ENCODE assay signal across 9 mouse cellular contexts in genomic region chr3:98016901-98017591, GRCm38 (mm10). TPM values are rescaled to one million over a fixed set of nuclear protein-coding genes. Genes with fewer than 3 reads are reported as not detected.
DNase-seq lines count a peak whose midpoint lies in the region; ATAC-seq and TF ChIP-seq lines count a peak whose summit lies in the region.
"Had no signal": no experiment of that assay in that cellular context is flagged by ENCODE, and none has a peak within 500 bp of the region (broad histone marks: within the 10 kb centered on the region; RNA-seq: fewer than 3 reads in every experiment).

No protein-coding gene starts in this region.

- no peaks in the 10 kb centered on the region for H3K36me3 ChIP-seq in heart, embryonic 14.5 days (ENCODE audit: control insufficient read depth, insufficient read depth, low read length)
- peaks cover 8% of the 10 kb centered on the region; the same call in 1 of the 2 replicates for H3K36me3 ChIP-seq in embryonic facial prominence, embryonic 10.5 days (replicated peaks)
- no peaks in the 10 kb centered on the region for H3K36me3 ChIP-seq in kidney, adult 2 months (ENCODE audit: control insufficient read depth, insufficient read depth, low read length)
- H3K36me3 ChIP-seq in liver, embryonic 14.5 days (replicated peaks; ENCODE audit: control insufficient read depth, insufficient read depth, low read depth): no peaks in the 10 kb centered on the region

- no peak for TF ChIP-seq CTCF in kidney, adult 2 months (conservative IDR thresholded peaks at IDR 0.05; ENCODE audit: insufficient read depth, insufficient read length, low read depth, low read length)
- no peak for TF ChIP-seq CTCF in liver, embryonic 14.5 days (IDR thresholded peaks at IDR 0.05; ENCODE audit: low read depth)

- H3K27me3 ChIP-seq in heart, embryonic 14.5 days (ENCODE audit: control insufficient read depth, insufficient read depth, low read length): no peaks in the 10 kb centered on the region
- no peaks in the 10 kb centered on the region for H3K27me3 ChIP-seq in embryonic facial prominence, embryonic 10.5 days (replicated peaks; ENCODE audit: low read depth, poor library complexity, severe bottlenecking)
- H3K27me3 ChIP-seq in kidney, adult 2 months (replicated peaks; ENCODE audit: control insufficient read depth, insufficient read depth, low read length): no peaks in the 10 kb centered on the region
- H3K27me3 ChIP-seq in liver, embryonic 14.5 days (ENCODE audit: control insufficient read depth, insufficient read depth, low read length): no peaks in the 10 kb centered on the region

- 82% methylated on average over 5 of the region's 5 CpGs for WGBS in heart, embryonic 14.5 days
- WGBS in embryonic facial prominence, embryonic 10.5 days: 56% methylated on average over 5 of the region's 5 CpGs
- WGBS in kidney, adult 2 months: 25% methylated on average over 5 of the region's 5 CpGs
- 66% methylated on average over 5 of the region's 5 CpGs for WGBS in liver, embryonic 14.5 days (ENCODE audit: insufficient replicate concordance)

- TF ChIP-seq EP300 in liver, embryonic 14.5 days (IDR thresholded peaks at IDR 0.05; ENCODE audit: low read depth): no peak

- TF ChIP-seq POLR2A in kidney, adult 2 months (IDR thresholded peaks at IDR 0.05; ENCODE audit: low read depth, low read length): no peak

- intact Hi-C loops in heart, postnatal 36 days (cut with DNase I): no loop called here

- no peak for DNase-seq in heart, postnatal 36 days
- DNase-seq in embryonic facial prominence, embryonic 10.5 days (ENCODE audit: low spot score): no peak
- DNase-seq in kidney, adult 2 months: peak; percentile 86
- DNase-seq in liver, embryonic 14.5 days (ENCODE audit: low read depth in 3 of 3, low spot score in 3 of 3): no peak
- no peak for DNase-seq in embryo, embryonic 11 days
- no peak for DNase-seq in left cerebral cortex, adult 11 months (ENCODE audit: low spot score)
- DNase-seq: thymus, adult 18-20 months had no signal

- peak overlapping the region; percentile 12; the same call in 1 of the 2 replicates for H3K9ac ChIP-seq in heart, embryonic 14.5 days (ENCODE audit: low read length)
- no peak overlapping the region for H3K9ac ChIP-seq in liver, embryonic 14.5 days (replicated peaks)

- no peak for ATAC-seq in heart, embryonic 14.5 days (ENCODE audit: insufficient number of reproducible peaks, insufficient read depth, low FRiP score, low read depth)
- ATAC-seq in liver, embryonic 14.5 days (ENCODE audit: insufficient read depth): no peak
- ATAC-seq in megakaryocyte progenitor cell, adult 5-6 weeks (replicated peaks; ENCODE audit: poor library complexity): no peak

- H3K4me3 ChIP-seq in heart, embryonic 14.5 days (ENCODE audit: control insufficient read depth in 1 of 2, insufficient read depth in 1 of 2, low read depth in 1 of 2, low read length in 2 of 2): no peak overlapping the region
- H3K4me3 ChIP-seq in embryonic facial prominence, embryonic 10.5 days: peak overlapping the region; percentile 27; the same call in 1 of the 2 replicates
- H3K4me3 ChIP-seq in kidney, adult 2 months (ENCODE audit: insufficient read depth, low read depth, low read length): no peak overlapping the region
- no peak overlapping the region for H3K4me3 ChIP-seq in liver, embryonic 14.5 days (ENCODE audit: insufficient read depth in 1 of 2, low read depth in 2 of 2, low read length in 2 of 2)

- H3K27ac ChIP-seq in heart, embryonic 14.5 days (replicated peaks in 1 of 2; ENCODE audit: control insufficient read depth in 1 of 2, insufficient read depth in 1 of 2, low read depth in 2 of 2, low read length in 2 of 2): no peak overlapping the region
- H3K27ac ChIP-seq in embryonic facial prominence, embryonic 10.5 days (replicated peaks): no peak overlapping the region
- peak overlapping the region; percentile 90 for H3K27ac ChIP-seq in kidney, adult 2 months (ENCODE audit: insufficient read depth, low read depth, low read length)
- H3K27ac ChIP-seq in liver, embryonic 14.5 days: no peak overlapping the region

- no peaks in the 10 kb centered on the region for H3K9me3 ChIP-seq in heart, embryonic 14.5 days (ENCODE audit: control insufficient read depth, low read length)
- H3K9me3 ChIP-seq in embryonic facial prominence, embryonic 10.5 days: no peaks in the 10 kb centered on the region
- no peaks in the 10 kb centered on the region for H3K9me3 ChIP-seq in liver, embryonic 14.5 days (ENCODE audit: control insufficient read depth, low read length)

- H3K4me1 ChIP-seq in heart, embryonic 14.5 days (ENCODE audit: control insufficient read depth in 2 of 2, insufficient read depth in 2 of 2, low read length in 2 of 2): peaks cover 31 to 76% of the 10 kb centered on the region in 2 experiments
- peaks cover 81% of the 10 kb centered on the region for H3K4me1 ChIP-seq in embryonic facial prominence, embryonic 10.5 days
- H3K4me1 ChIP-seq in kidney, adult 2 months (ENCODE audit: control insufficient read depth, insufficient read depth, low read length): peaks cover 40% of the 10 kb centered on the region
- H3K4me1 ChIP-seq in liver, embryonic 14.5 days (replicated peaks; ENCODE audit: control insufficient read depth in 2 of 2, insufficient read depth in 2 of 2, low read length in 1 of 2): peaks cover 7 to 46% of the 10 kb centered on the region in 2 experiments

- H3K4me2 ChIP-seq in heart, embryonic 14.5 days (ENCODE audit: low read length): no peak overlapping the region
- H3K4me2 ChIP-seq in liver, embryonic 14.5 days (ENCODE audit: low read depth): peak overlapping the region; percentile 98

RNA-seq across cellular contexts. Expression of gene Notch2, which starts 3.7 kb away (rescaled TPM):
- 12.2 and 14.5 TPM in 2 replicates for polyA plus RNA-seq in heart, embryonic 14.5 days (2014; fragmentation: Nextera tagmentation; extraction: Ambion mirVana)
- 10 to 100 TPM; 16.7 to 17.8 TPM for total RNA-seq in heart, postnatal 36 days (2021)
- 22.0 and 23.2 TPM in 2 replicates for polyA plus RNA-seq in embryonic facial prominence, embryonic 10.5 days (2016; fragmentation: Nextera tagmentation; extraction: Ambion mirVana)
- polyA plus RNA-seq in kidney, adult 2 months (2012; rRNA removed): 16.3 and 20.0 TPM in 2 replicates
- 2.7 and 3.0 TPM in 2 replicates for polyA plus RNA-seq in liver, embryonic 14.5 days (2012; rRNA removed)
- polyA plus RNA-seq in liver, embryonic 14.5 days (2014; fragmentation: Nextera tagmentation; extraction: Ambion mirVana): 5.4 and 5.8 TPM in 2 replicates
- total RNA-seq in megakaryocyte progenitor cell, adult 5-6 weeks (2015): 23.5 and 23.6 TPM in 2 replicates
- total RNA-seq in megakaryocyte progenitor cell, adult 5-6 weeks (2017): 20.9 and 21.8 TPM in 2 replicates
